Mouse (Mus musculus) Muller cell, postnatal 12 days (primary cell): ENCODE data around the gene Frmd7.
A peak's percentile ranks its signal among the peaks of the same experiment; 100 is the strongest.

ENCODE experiments used
- DNase-seq: peaks from one replicate; pipeline ENCODE4 v3.0.0-alpha.2; 2015; ENCODE audit errors: inconsistent ontology term

The Frmd7 gene

DNA sequence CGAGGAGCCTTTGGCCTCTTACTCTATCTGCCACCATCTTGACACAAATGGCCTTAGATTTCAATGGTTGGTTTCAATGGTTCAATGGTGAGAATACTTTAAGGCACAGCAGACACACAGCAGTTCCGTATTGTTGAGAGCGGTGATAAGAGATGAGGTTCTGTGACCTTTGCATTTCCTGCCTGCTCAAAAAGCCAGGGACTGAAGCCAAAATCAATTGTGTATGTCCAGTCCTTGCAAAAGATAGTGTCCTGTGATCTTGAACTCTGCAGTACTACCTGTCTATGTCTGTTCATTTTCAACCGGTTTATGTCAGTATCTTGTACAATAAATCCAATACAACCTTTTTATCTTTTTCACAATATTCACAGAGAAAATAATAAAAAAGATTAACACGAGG is 77.8 kb downstream of the Frmd7 start:
- no peak for DNase-seq

DNA sequence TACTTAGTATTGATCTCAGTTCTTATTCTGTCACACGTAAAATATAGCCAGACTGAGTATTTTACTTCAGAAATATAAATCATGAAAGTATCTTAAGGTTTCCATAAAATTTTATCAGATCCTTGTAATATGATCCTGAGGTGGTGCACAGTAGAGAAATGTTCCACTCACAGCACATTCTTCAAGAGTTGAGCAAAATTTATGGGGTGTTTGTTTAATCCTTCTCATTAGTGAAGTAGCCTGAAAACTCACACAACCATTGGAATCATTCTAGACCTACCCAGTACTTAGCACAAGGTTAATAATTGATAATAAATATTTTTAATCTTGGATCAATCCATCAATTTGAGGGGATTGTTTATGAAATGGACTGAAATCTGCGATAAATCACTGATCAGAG is 78.7 kb downstream of the Frmd7 start:
- peak; percentile 10 for DNase-seq

DNA sequence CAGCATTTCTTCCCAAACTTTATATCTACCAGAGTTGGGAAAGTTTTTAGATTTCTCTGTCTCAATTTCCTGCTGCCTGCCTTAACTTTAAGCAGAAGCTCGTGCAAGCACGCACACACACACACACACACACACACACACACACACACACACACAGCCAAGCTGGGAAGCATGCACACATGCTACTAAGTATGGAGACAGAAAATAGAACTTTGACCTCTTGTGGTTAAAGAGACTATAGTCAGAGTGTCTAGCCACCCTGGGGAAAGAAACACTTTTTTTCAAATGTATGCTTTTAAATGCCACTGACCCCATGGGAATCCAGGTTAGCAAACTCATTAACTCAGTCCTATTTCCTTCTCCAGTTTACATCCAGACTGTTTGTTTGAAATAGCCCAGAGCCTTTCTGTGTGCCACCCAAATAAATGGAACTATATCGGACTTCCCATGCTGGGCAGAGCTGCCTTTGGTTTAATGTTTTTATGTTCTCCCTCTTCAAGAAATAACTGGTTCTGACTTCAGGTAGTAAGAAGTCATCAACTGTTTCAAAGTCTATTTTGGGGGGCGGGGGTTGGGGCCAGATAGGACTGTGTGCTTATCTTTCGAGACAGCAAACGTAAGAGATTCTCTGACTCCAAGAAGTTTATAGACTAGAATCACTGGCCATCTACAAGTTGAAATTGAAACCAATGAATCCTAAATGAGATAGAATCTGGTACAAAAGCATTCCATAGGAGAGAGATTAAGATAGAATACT is 91.9 kb downstream of the Frmd7 start:
- no peak for DNase-seq
